Mouse (Mus musculus): Measurements from ENCODE around the gene F11r. TPM values are rescaled to one million over a fixed set of nuclear protein-coding genes. Genes with fewer than 3 reads are reported as not detected.

The F11r gene
- polyA plus RNA-seq, 1 experiment from 2014 or later = 70.6 TPM

GRCm38 (mm10) chr1:171413608-171414007 is 23.7 kb upstream of the F11r start:
- Histone ChIP-seq H3K27me3 (peaks cover 5% of the 10 kb centered on the region; the same call in 1 of the 2 replicates), H3K4me2 (no peak overlapping the region), H3K9ac (no peak overlapping the region), H3K36me3 (peaks cover 33% of the 10 kb centered on the region), H3K9me3 (no peaks in the 10 kb centered on the region), H3K4me1 (peaks cover 18% of the 10 kb centered on the region; the same call in 1 of the 2 replicates), H3K4me3 (no peak overlapping the region), H3K27ac (no peak overlapping the region)
- ATAC-seq (ENCODE audit: insufficient number of reproducible peaks, low FRiP score, low TSS enrichment, low read depth) = no peak
- WGBS = 85% methylated on average over 8 of the region's 8 CpGs

- Histone ChIP-seq H3K9ac (no peak within 1 kb of the TSS), H3K36me3 (peaks cover 51% of the 10 kb centered on the region), H3K9me3 (no peaks in the 10 kb centered on the region), H3K27ac (no peak within 1 kb of the TSS), H3K27me3 (no peaks in the 10 kb centered on the region), H3K4me1 (peaks cover 9% of the 10 kb centered on the region; the same call in 1 of the 2 replicates), H3K4me2 (no peak within 1 kb of the TSS), H3K4me3 (no peak within 1 kb of the TSS)
- ATAC-seq (ENCODE audit: insufficient number of reproducible peaks, low FRiP score, low TSS enrichment, low read depth) = no peak
- 90% methylated on average over 5 of the region's 5 CpGs for WGBS
Observed at GRCm38 (mm10) chr1:171418660-171419059, 18.7 kb upstream of the F11r start, which contains the start of gene Tstd1. Tstd1 (plus strand) TSS chr1:171418872.

GRCm38 (mm10) chr1:171419291-171419882 is 17.9 kb upstream of the F11r start:
- peaks cover 51% of the 10 kb centered on the region for H3K36me3 ChIP-seq
- WGBS = 62% methylated on average over 12 of the region's 12 CpGs
- 0 out of 2 replicates have a peak, but pooled peaks cover 2% of the 10 kb centered on the region for H3K4me1 ChIP-seq
- H3K27ac ChIP-seq = no peak overlapping the region
- H3K9ac ChIP-seq = no peak overlapping the region
- no peaks in the 10 kb centered on the region for H3K27me3 ChIP-seq
- no peak overlapping the region for H3K4me2 ChIP-seq
- H3K9me3 ChIP-seq = no peaks in the 10 kb centered on the region
- H3K4me3 ChIP-seq = no peak overlapping the region
- no peak for ATAC-seq (ENCODE audit: insufficient number of reproducible peaks, low FRiP score, low TSS enrichment, low read depth)

GRCm38 (mm10) chr1:171419905-171420304 is 17.4 kb upstream of the F11r start:
- no peak for ATAC-seq (ENCODE audit: insufficient number of reproducible peaks, low FRiP score, low TSS enrichment, low read depth)

GRCm38 (mm10) chr1:171422504-171423095 is 14.7 kb upstream of the F11r start:
- Histone ChIP-seq H3K27me3 (no peaks in the 10 kb centered on the region), H3K36me3 (peaks cover 27% of the 10 kb centered on the region), H3K4me2 (no peak overlapping the region), H3K9ac (no peak overlapping the region), H3K27ac (no peak overlapping the region), H3K4me1 (0 out of 2 replicates have a peak, but pooled peaks cover 2% of the 10 kb centered on the region), H3K4me3 (no peak overlapping the region), H3K9me3 (no peaks in the 10 kb centered on the region)
- WGBS = 89% methylated on average over 8 of the region's 8 CpGs
- ATAC-seq (ENCODE audit: insufficient number of reproducible peaks, low FRiP score, low TSS enrichment, low read depth) = no peak

More at GRCm38 (mm10) chr1:171419905-171420304, 17.4 kb upstream of the F11r start:
- Histone ChIP-seq H3K36me3 (peaks cover 51% of the 10 kb centered on the region), H3K27ac (no peak overlapping the region), H3K27me3 (no peaks in the 10 kb centered on the region), H3K4me1 (0 out of 2 replicates have a peak, but pooled peaks cover 2% of the 10 kb centered on the region), H3K9ac (no peak overlapping the region), H3K4me2 (no peak overlapping the region), H3K4me3 (no peak overlapping the region), H3K9me3 (no peaks in the 10 kb centered on the region)
- 91% methylated on average over 5 of the region's 5 CpGs for WGBS

- no peaks in the 10 kb centered on the region for H3K4me1 ChIP-seq
- 0 out of 2 replicates have a peak, but pooled peaks cover 2% of the 10 kb centered on the region for H3K9me3 ChIP-seq
- peaks cover 7% of the 10 kb centered on the region; the same call in 1 of the 2 replicates for H3K36me3 ChIP-seq
- 62% methylated on average over 5 of the region's 5 CpGs for WGBS
- no peaks in the 10 kb centered on the region for H3K27me3 ChIP-seq
- no peak overlapping the region for H3K4me3 ChIP-seq
- no peak for ATAC-seq (ENCODE audit: insufficient number of reproducible peaks, low FRiP score, low TSS enrichment, low read depth)
- no peak overlapping the region for H3K4me2 ChIP-seq
- H3K9ac ChIP-seq = no peak overlapping the region
- no peak overlapping the region for H3K27ac ChIP-seq
Observed at GRCm38 (mm10) chr1:171424638-171425037, 12.7 kb upstream of the F11r start.

- Histone ChIP-seq H3K4me3 (no peak overlapping the region), H3K9me3 (0 out of 2 replicates have a peak, but pooled peaks cover 2% of the 10 kb centered on the region), H3K4me2 (no peak overlapping the region), H3K9ac (no peak overlapping the region), H3K36me3 (peaks cover 7% of the 10 kb centered on the region; the same call in 1 of the 2 replicates), H3K27ac (no peak overlapping the region), H3K4me1 (no peaks in the 10 kb centered on the region), H3K27me3 (no peaks in the 10 kb centered on the region)
- ATAC-seq (ENCODE audit: insufficient number of reproducible peaks, low FRiP score, low TSS enrichment, low read depth) = no peak
- 68% methylated on average over 4 of the region's 4 CpGs for WGBS
Observed at GRCm38 (mm10) chr1:171425126-171425525, 12.2 kb upstream of the F11r start.

- WGBS = 68% methylated on average over 5 of the region's 5 CpGs
- H3K27ac ChIP-seq = no peak overlapping the region
- peaks cover 10% of the 10 kb centered on the region; the same call in 1 of the 2 replicates for H3K27me3 ChIP-seq
- no peaks in the 10 kb centered on the region for H3K36me3 ChIP-seq
- no peak for ATAC-seq (ENCODE audit: insufficient number of reproducible peaks, low FRiP score, low TSS enrichment, low read depth)
- H3K4me1 ChIP-seq = no peaks in the 10 kb centered on the region
- no peak overlapping the region for H3K4me2 ChIP-seq
- H3K9me3 ChIP-seq = 0 out of 2 replicates have a peak, but pooled peaks cover 2% of the 10 kb centered on the region
- H3K4me3 ChIP-seq = no peak overlapping the region
- H3K9ac ChIP-seq = no peak overlapping the region
Observed at GRCm38 (mm10) chr1:171432158-171432557, 5.2 kb upstream of the F11r start.

- peaks cover 13% of the 10 kb centered on the region for H3K4me1 ChIP-seq
- H3K4me2 ChIP-seq = no peak overlapping the region
- H3K27ac ChIP-seq = no peak overlapping the region
- no peaks in the 10 kb centered on the region for H3K36me3 ChIP-seq
- no peaks in the 10 kb centered on the region for H3K9me3 ChIP-seq
- 17% methylated on average over 7 of the region's 7 CpGs for WGBS
- H3K27me3 ChIP-seq = peaks cover 19% of the 10 kb centered on the region; the same call in 1 of the 2 replicates
- H3K9ac ChIP-seq = no peak overlapping the region
- H3K4me3 ChIP-seq = no peak overlapping the region
- no peak for ATAC-seq (ENCODE audit: insufficient number of reproducible peaks, low FRiP score, low TSS enrichment, low read depth)
Observed at GRCm38 (mm10) chr1:171435288-171435814, 2.0 kb upstream of the F11r start.

GRCm38 (mm10) chr1:171435974-171436373 is 1.4 kb upstream of the F11r start:
- H3K9me3 ChIP-seq = no peaks in the 10 kb centered on the region
- ATAC-seq (ENCODE audit: insufficient number of reproducible peaks, low FRiP score, low TSS enrichment, low read depth) = no peak
- H3K36me3 ChIP-seq = no peaks in the 10 kb centered on the region
- no peak overlapping the region for H3K9ac ChIP-seq
- no peak overlapping the region for H3K27ac ChIP-seq
- peaks cover 19% of the 10 kb centered on the region; the same call in 1 of the 2 replicates for H3K27me3 ChIP-seq
- H3K4me1 ChIP-seq = peaks cover 18% of the 10 kb centered on the region
- no peak overlapping the region for H3K4me3 ChIP-seq
- H3K4me2 ChIP-seq = no peak overlapping the region
- WGBS = 29% methylated on average over 1 of the region's 1 CpGs

- no peak for ATAC-seq (ENCODE audit: insufficient number of reproducible peaks, low FRiP score, low TSS enrichment, low read depth)
- Histone ChIP-seq H3K4me2 (peak overlapping the region; percentile 73), H3K9me3 (no peaks in the 10 kb centered on the region), H3K4me3 (peak overlapping the region; percentile 51), H3K9ac (peak overlapping the region; percentile 24; the same call in 1 of the 2 replicates), H3K27me3 (peaks cover 19% of the 10 kb centered on the region; the same call in 1 of the 2 replicates), H3K27ac (peak overlapping the region; percentile 39; the same call in 1 of the 2 replicates), H3K4me1 (peaks cover 20% of the 10 kb centered on the region), H3K36me3 (no peaks in the 10 kb centered on the region)
- WGBS = 4% methylated on average over 18 of the region's 18 CpGs
Observed at GRCm38 (mm10) chr1:171438014-171438670, 807 bp downstream of the F11r start.
